In genomic region chr5:65348168-65348567, GRCm38 (mm10) we compare ENCODE assay signal across 10 mouse cellular contexts. TPM values are rescaled to one million over a fixed set of nuclear protein-coding genes. Genes with fewer than 3 reads are reported as not detected.
DNase-seq lines count a peak whose midpoint lies in the region; ATAC-seq lines count a peak whose summit lies in the region.
"Had no signal": no experiment of that assay in that cellular context is flagged by ENCODE, and none has a peak within 500 bp of the region (broad histone marks: within the 10 kb centered on the region; RNA-seq: fewer than 3 reads in every experiment).

Gene Klb (plus strand): TSS chr5:65348314.

- no peaks in the 10 kb centered on the region for H3K4me1 ChIP-seq in forebrain, embryonic 13.5 days
- H3K4me1 ChIP-seq in forebrain, embryonic 16.5 days (replicated peaks; ENCODE audit: control insufficient read depth, insufficient read depth, low read length), result no peaks in the 10 kb centered on the region
- no peaks in the 10 kb centered on the region for H3K4me1 ChIP-seq in liver, embryonic 12.5 days

- H3K4me3 ChIP-seq in forebrain, embryonic 13.5 days, result no peak within 1 kb of the TSS
- no peak within 1 kb of the TSS for H3K4me3 ChIP-seq in forebrain, embryonic 16.5 days (replicated peaks; ENCODE audit: low read length)
- peak within 1 kb of the TSS; percentile 40 for H3K4me3 ChIP-seq in liver, embryonic 12.5 days

- no peaks in the 10 kb centered on the region for H3K27me3 ChIP-seq in forebrain, embryonic 13.5 days
- no peaks in the 10 kb centered on the region for H3K27me3 ChIP-seq in forebrain, embryonic 16.5 days (replicated peaks; ENCODE audit: control insufficient read depth, insufficient read depth, low read length)
- H3K27me3 ChIP-seq in liver, embryonic 12.5 days (replicated peaks), result peaks cover 7% of the 10 kb centered on the region; the same call in 1 of the 2 replicates

- H3K4me2 ChIP-seq in forebrain, embryonic 13.5 days, result peak within 1 kb of the TSS; percentile 4; the same call in 1 of the 2 replicates
- no peak within 1 kb of the TSS for H3K4me2 ChIP-seq in forebrain, embryonic 16.5 days (ENCODE audit: low read length)
- peak within 1 kb of the TSS; percentile 12 for H3K4me2 ChIP-seq in liver, embryonic 12.5 days

- 50% methylated on average over 15 of the region's 15 CpGs for WGBS in forebrain, embryonic 13.5 days
- WGBS in forebrain, embryonic 16.5 days, result 54% methylated on average over 15 of the region's 15 CpGs
- 71% methylated on average over 15 of the region's 15 CpGs for whole genome bisulfite sequencing in liver, embryonic 12.5 days (ENCODE audit: insufficient replicate concordance)

- ATAC-seq in forebrain, embryonic 13.5 days, result no peak
- no peak for ATAC-seq in forebrain, embryonic 16.5 days
- peak; percentile 42; the same call in 1 of the 2 replicates for ATAC-seq in liver, embryonic 12.5 days

- no peak within 1 kb of the TSS for H3K27ac ChIP-seq in forebrain, embryonic 13.5 days
- no peak within 1 kb of the TSS for H3K27ac ChIP-seq in forebrain, embryonic 16.5 days (ENCODE audit: low read length)
- peak within 1 kb of the TSS; percentile 22; the same call in 1 of the 2 replicates for H3K27ac ChIP-seq in liver, embryonic 12.5 days

- DNase-seq in retina, embryonic 14.5 days (ENCODE audit: low spot score), result peak; percentile 5
- DNase-seq in retina, postnatal 1 day, result no peak
- no peak for DNase-seq in layer of hippocampus, adult 8-10 months (ENCODE audit: low spot score in 2 of 2)
- no peak for DNase-seq in cerebellum, postnatal 10 days
- no peak for DNase-seq in kidney, adult 8-10 months
- DNase-seq: kidney, adult 2 months had no signal

- no peaks in the 10 kb centered on the region for H3K9me3 ChIP-seq in forebrain, embryonic 13.5 days (replicated peaks)
- H3K9me3 ChIP-seq in forebrain, embryonic 16.5 days (ENCODE audit: control insufficient read depth, low read length), result no peaks in the 10 kb centered on the region
- no peaks in the 10 kb centered on the region for H3K9me3 ChIP-seq in liver, embryonic 12.5 days (replicated peaks)

- H3K36me3 ChIP-seq in forebrain, embryonic 13.5 days (ENCODE audit: poor library complexity, severe bottlenecking), result no peaks in the 10 kb centered on the region
- H3K36me3 ChIP-seq in forebrain, embryonic 16.5 days (ENCODE audit: control insufficient read depth, insufficient read depth), result no peaks in the 10 kb centered on the region
- no peaks in the 10 kb centered on the region for H3K36me3 ChIP-seq in liver, embryonic 12.5 days

- H3K9ac ChIP-seq in forebrain, embryonic 13.5 days, result no peak within 1 kb of the TSS
- H3K9ac ChIP-seq in forebrain, embryonic 16.5 days (replicated peaks; ENCODE audit: low read depth, low read length), result no peak within 1 kb of the TSS
- H3K9ac ChIP-seq in liver, embryonic 12.5 days, result peak within 1 kb of the TSS; percentile 33; the same call in 1 of the 2 replicates

RNA-seq across cellular contexts. Expression of gene Klb, which starts in this region (rescaled TPM):
- 0.06 and 0.17 TPM in 2 replicates for polyA plus RNA-seq in forebrain, embryonic 13.5 days (2015; fragmentation: Nextera tagmentation; extraction: Ambion mirVana)
- 0.09 TPM in 1 of 2 replicates, not detected in the other for polyA plus RNA-seq in forebrain, embryonic 16.5 days (2015; fragmentation: Nextera tagmentation; extraction: Ambion mirVana)
- 9.9 and 10.0 TPM in 2 replicates for polyA plus RNA-seq in liver, embryonic 12.5 days (2016; fragmentation: Nextera tagmentation; extraction: Ambion mirVana)
- total RNA-seq in layer of hippocampus, adult 8-10 months (2022), result under 1 TPM; 0.43 to 0.76 (median 0.59) TPM
- total RNA-seq: common myeloid progenitor, adult 5-6 weeks had no signal
